Mouse (Mus musculus): ENCODE results near the gene Rad51ap1.

- TF ChIP-seq HCFC1 (IDR thresholded peaks at IDR 0.05; ENCODE audit: borderline replicate concordance, insufficient read depth, low read length) = no peak
- no peak for TF ChIP-seq ZC3H11A (IDR thresholded peaks at IDR 0.05; ENCODE audit: borderline replicate concordance, low read depth, low read length)
- TF ChIP-seq CHD2 (IDR thresholded peaks at IDR 0.05; ENCODE audit: low read depth, low read length) = no peak
These were observed 28.7 kb downstream of the Rad51ap1 start for GRCm38 (mm10) chr6:126910727-126911126.

All from ES-E14 (cell line).